Mouse (Mus musculus) MEL (cell line): ENCODE measurements at regions not wholly inside any gene's neighbourhood (a gene's known extent, or its start where the extent isn't known, plus 50 kb on each side); places are given as distances from the start of the nearest gene placed in this dataset.

Experiments
- DNase-seq: peaks from one replicate; pipeline ENCODE4 v3.0.0; 2011; ENCODE audit warnings: low read depth, low spot score
- H3K27ac ChIP-seq: 2 replicates; pipeline ENCODE4 v1.5.1; 2012; ENCODE audit warnings: low read depth, mild to moderate bottlenecking, control low read depth, low read length, moderate library complexity; ENCODE audit not compliant: control insufficient read depth
- H3K27me3 ChIP-seq, 2 experiments: fragments of 150-350 bp in 1 of 2; sonication (generic) in 1 of 2; 2 replicates each; pipeline ENCODE4 v1.6.1; 2012; ENCODE audit warnings: low read length in 2 of 2, mild to moderate bottlenecking in 2 of 2, improper control_type of control experiment in 1 of 2, moderate library complexity in 1 of 2; ENCODE audit not compliant: insufficient read depth in 2 of 2, control insufficient read depth in 1 of 2
- H3K36me3 ChIP-seq, 2 experiments: 2 replicates each; pipeline ENCODE4 v1.6.1; 2012 to 2014; ENCODE audit warnings: low read length in 2 of 2, improper control_type of control experiment in 1 of 2, inconsistent platforms in 1 of 2, mild to moderate bottlenecking in 1 of 2; ENCODE audit not compliant: insufficient read depth in 2 of 2, control insufficient read depth in 1 of 2
- H3K4me1 ChIP-seq, 2 experiments: fragments of 150-350 bp in 1 of 2; sonication (generic) in 1 of 2; 2 replicates each; pipeline ENCODE4 v1.6.1; 2012; ENCODE audit warnings: low read length in 2 of 2, improper control_type of control experiment in 1 of 2, mild to moderate bottlenecking in 1 of 2; ENCODE audit not compliant: insufficient read depth in 2 of 2, control insufficient read depth in 1 of 2
- H3K4me3 ChIP-seq, 2 experiments: fragments of 150-350 bp in 1 of 2; sonication (generic) in 1 of 2; 2 replicates each; pipeline ENCODE4 v1.5.1; 2012; ENCODE audit warnings: low read depth in 2 of 2, low read length in 2 of 2, mild to moderate bottlenecking in 2 of 2, moderate library complexity in 2 of 2, control low read depth in 1 of 2, improper control_type of control experiment in 1 of 2; ENCODE audit not compliant: control insufficient read depth in 1 of 2, insufficient read depth in 1 of 2
- H3K79me2 ChIP-seq: 2 replicates; pipeline ENCODE4 v1.6.1; 2012; ENCODE audit warnings: mild to moderate bottlenecking, low read length, moderate library complexity; ENCODE audit not compliant: control insufficient read depth, poor library complexity, insufficient read depth
- H3K9ac ChIP-seq: 2 replicates; pipeline ENCODE4 v1.6.1; 2012; ENCODE audit warnings: low read depth, mild to moderate bottlenecking, control low read depth, low read length, moderate library complexity; ENCODE audit not compliant: control insufficient read depth, poor library complexity, severe bottlenecking
- H3K9me3 ChIP-seq: fragments of 150-350 bp; sonication (generic); replicated peaks from 2 replicates; pipeline ENCODE4 v1.6.1; 2012; ENCODE audit warnings: mild to moderate bottlenecking, low read length, improper control_type of control experiment, moderate library complexity; ENCODE audit not compliant: insufficient read depth
- BHLHE40 ChIP-seq: IDR thresholded peaks from 2 replicates; pipeline ENCODE4 v1.6.1; 2012; ENCODE audit warnings: low read depth, mild to moderate bottlenecking, inconsistent platforms, low read length, improper control_type of control experiment, borderline replicate concordance
- CHD1 ChIP-seq: IDR thresholded peaks from 2 replicates; pipeline ENCODE4 v1.6.1; 2012; ENCODE audit warnings: low read depth, mild to moderate bottlenecking, inconsistent platforms, low read length, improper control_type of control experiment
- CHD2 ChIP-seq: IDR thresholded peaks from 2 replicates; pipeline ENCODE4 v1.6.1; 2011; ENCODE audit warnings: low read length, improper control_type of control experiment
- CTCF ChIP-seq, 3 experiments: IDR thresholded peaks in 2 of 3; conservative IDR thresholded peaks in 1 of 3; 2 replicates each; pipeline ENCODE4 v1.5.1; 2011 to 2012; ENCODE audit warnings: low read length in 3 of 3, low read depth in 2 of 3, mild to moderate bottlenecking in 2 of 3, improper control_type of control experiment in 1 of 3, inconsistent platforms in 1 of 3, mixed read lengths in 1 of 3, moderate library complexity in 1 of 3; ENCODE audit not compliant: control insufficient read depth in 1 of 3, insufficient read depth in 1 of 3, poor library complexity in 1 of 3, severe bottlenecking in 1 of 3
- E2F4 ChIP-seq: IDR thresholded peaks from 2 replicates; pipeline ENCODE4 v1.6.1; 2011; ENCODE audit warnings: low read depth, low read length, improper control_type of control experiment, borderline replicate concordance
- ELF1 ChIP-seq: IDR thresholded peaks from 2 replicates; pipeline ENCODE4 v1.6.1; 2014; ENCODE audit warnings: low read depth, mild to moderate bottlenecking, inconsistent platforms, low read length, improper control_type of control experiment, moderate library complexity
- GABPA ChIP-seq: IDR thresholded peaks from 2 replicates; pipeline ENCODE4 v1.6.1; 2012; ENCODE audit warnings: low read depth, mild to moderate bottlenecking, inconsistent platforms, low read length, improper control_type of control experiment, moderate library complexity
- GATA1 ChIP-seq: IDR thresholded peaks from 2 replicates; pipeline ENCODE4 v1.6.1; 2011; ENCODE audit warnings: low read depth, low read length, improper control_type of control experiment
- HCFC1 ChIP-seq: IDR thresholded peaks from 2 replicates; pipeline ENCODE4 v1.6.1; 2012; ENCODE audit warnings: low read depth, mild to moderate bottlenecking, inconsistent platforms, low read length, improper control_type of control experiment, moderate library complexity
- MAX ChIP-seq: IDR thresholded peaks from 2 replicates; pipeline ENCODE4 v1.6.1; 2011; ENCODE audit warnings: low read length, improper control_type of control experiment
- MAZ ChIP-seq: IDR thresholded peaks from 2 replicates; pipeline ENCODE4 v1.6.1; 2012; ENCODE audit warnings: low read depth, mild to moderate bottlenecking, inconsistent platforms, low read length, improper control_type of control experiment
- MXI1 ChIP-seq: IDR thresholded peaks from 2 replicates; pipeline ENCODE4 v1.6.1; 2011; ENCODE audit warnings: mild to moderate bottlenecking, low read depth, low read length, improper control_type of control experiment
- MYB ChIP-seq: IDR thresholded peaks from 2 replicates; pipeline ENCODE4 v1.6.1; 2011; ENCODE audit warnings: mild to moderate bottlenecking, low read depth, low read length, improper control_type of control experiment
- MYC ChIP-seq: IDR thresholded peaks from 2 replicates; pipeline ENCODE4 v1.6.1; 2011; ENCODE audit warnings: low read depth, mild to moderate bottlenecking, low read length, improper control_type of control experiment, moderate library complexity
- NELFE ChIP-seq: IDR thresholded peaks from 2 replicates; pipeline ENCODE4 v1.6.1; 2011; ENCODE audit warnings: low read depth, low read length, improper control_type of control experiment
- POLR2A ChIP-seq, 2 experiments: IDR thresholded peaks; 2 replicates each; pipeline ENCODE4 v1.6.1; 2011 to 2012; ENCODE audit warnings: low read length in 2 of 2, mild to moderate bottlenecking in 2 of 2, control low read depth in 1 of 2, improper control_type of control experiment in 1 of 2, low read depth in 1 of 2, moderate library complexity in 1 of 2; ENCODE audit not compliant: control insufficient read depth in 1 of 2, insufficient read depth in 1 of 2, poor library complexity in 1 of 2
- POLR2AphosphoS2 ChIP-seq: IDR thresholded peaks from 2 replicates; pipeline ENCODE4 v1.6.1; 2011; ENCODE audit warnings: low read length, improper control_type of control experiment
- POLR2AphosphoS5 ChIP-seq: IDR thresholded peaks from 2 replicates; pipeline ENCODE4 v1.6.1; 2012; ENCODE audit warnings: low read depth, borderline replicate concordance, mild to moderate bottlenecking, inconsistent platforms, low read length, moderate library complexity, mixed read lengths
- RAD21 ChIP-seq: IDR thresholded peaks from 2 replicates; pipeline ENCODE4 v1.6.1; 2011; ENCODE audit warnings: mild to moderate bottlenecking, low read depth, low read length, improper control_type of control experiment
- SMC3 ChIP-seq: IDR thresholded peaks from 2 replicates; pipeline ENCODE4 v1.6.1; 2011; ENCODE audit warnings: low read depth, low read length, improper control_type of control experiment
- TAL1 ChIP-seq: IDR thresholded peaks from 2 replicates; pipeline ENCODE4 v1.6.1; 2012; ENCODE audit warnings: mild to moderate bottlenecking, inconsistent platforms, low read length, moderate library complexity, mixed read lengths
- TBP ChIP-seq: IDR thresholded peaks from 2 replicates; pipeline ENCODE4 v1.8.0; 2011; ENCODE audit warnings: low read depth, low read length, improper control_type of control experiment
- UBTF ChIP-seq: IDR thresholded peaks from 2 replicates; pipeline ENCODE4 v1.6.1; 2012; ENCODE audit warnings: low read depth, mild to moderate bottlenecking, inconsistent platforms, low read length, improper control_type of control experiment, moderate library complexity, borderline replicate concordance; ENCODE audit not compliant: insufficient read depth
- USF2 ChIP-seq, 2 experiments: IDR thresholded peaks; 2 replicates each; pipeline ENCODE4 v1.6.1; 2011 to 2012; ENCODE audit warnings: improper control_type of control experiment in 2 of 2, low read length in 2 of 2, borderline replicate concordance in 1 of 2, inconsistent platforms in 1 of 2, low read depth in 1 of 2, mild to moderate bottlenecking in 1 of 2; ENCODE audit not compliant: insufficient read depth in 1 of 2
- ZC3H11A ChIP-seq: IDR thresholded peaks from 2 replicates; pipeline ENCODE4 v1.6.1; 2012; ENCODE audit warnings: low read depth, mild to moderate bottlenecking, inconsistent platforms, low read length, improper control_type of control experiment
- ZKSCAN1 ChIP-seq: IDR thresholded peaks from 2 replicates; pipeline ENCODE4 v1.6.1; 2012; ENCODE audit warnings: low read depth, mild to moderate bottlenecking, inconsistent platforms, low read length, improper control_type of control experiment, moderate library complexity
- ZMIZ1 ChIP-seq: IDR thresholded peaks from 2 replicates; pipeline ENCODE4 v1.6.1; 2012; ENCODE audit warnings: low read depth, mild to moderate bottlenecking, inconsistent platforms, low read length, improper control_type of control experiment, moderate library complexity
- ZNF384 ChIP-seq: IDR thresholded peaks from 2 replicates; pipeline ENCODE4 v1.6.1; 2012; ENCODE audit warnings: low read depth, mild to moderate bottlenecking, inconsistent platforms, low read length, improper control_type of control experiment

GRCm38 (mm10) chr11:84628111-84628510 lies 102.8 kb upstream of the Lhx1 start:
- H3K4me1 ChIP-seq, result no peaks in the 10 kb centered on the region
- H3K36me3 ChIP-seq, result no peaks in the 10 kb centered on the region
- no peak for DNase-seq
- no peak overlapping the region for H3K27ac ChIP-seq
- H3K9me3 ChIP-seq, result no peaks in the 10 kb centered on the region
- H3K9ac ChIP-seq, result no peak overlapping the region
- TF ChIP-seq UBTF, result no peak
- TF ChIP-seq ZKSCAN1, result no peak
- TF ChIP-seq E2F4, result no peak
- no peak for TF ChIP-seq POLR2A (IDR thresholded peaks at IDR 0.05; ENCODE audit: control insufficient read depth in 1 of 2, insufficient read depth in 1 of 2, low read depth in 1 of 2, low read length in 2 of 2, poor library complexity in 1 of 2)
- TF ChIP-seq MAX, result no peak
- TF ChIP-seq POLR2AphosphoS2, result no peak
- TF ChIP-seq RAD21, result no peak
- TF ChIP-seq GABPA, result no peak
- no peak for TF ChIP-seq CTCF (IDR thresholded peaks at IDR 0.05 in 2 of 3, conservative IDR thresholded peaks at IDR 0.05 in 1 of 3; ENCODE audit: control insufficient read depth in 1 of 3, insufficient read depth in 1 of 3, low read depth in 2 of 3, low read length in 3 of 3, poor library complexity in 1 of 3, severe bottlenecking in 1 of 3)
- TF ChIP-seq MXI1, result no peak
- no peak for TF ChIP-seq MYB
- no peak for TF ChIP-seq POLR2AphosphoS5
- TF ChIP-seq BHLHE40, result no peak
- TF ChIP-seq TAL1, result no peak
- no peak for TF ChIP-seq USF2 (IDR thresholded peaks at IDR 0.05; ENCODE audit: borderline replicate concordance in 1 of 2, insufficient read depth in 1 of 2, low read depth in 1 of 2, low read length in 2 of 2)
- TF ChIP-seq ZC3H11A, result no peak
- TF ChIP-seq SMC3, result no peak
- TF ChIP-seq ZNF384, result no peak
- TF ChIP-seq MYC, result no peak
- H3K4me3 ChIP-seq, result no peak overlapping the region
- no peaks in the 10 kb centered on the region for H3K79me2 ChIP-seq
- peaks cover 8 to 15% of the 10 kb centered on the region in 2 experiments for H3K27me3 ChIP-seq

GRCm38 (mm10) chr11:84627685-84628084 lies 102.3 kb upstream of the Lhx1 start:
- Histone ChIP-seq H3K27ac (no peak overlapping the region), H3K79me2 (no peaks in the 10 kb centered on the region), H3K36me3 (no peaks in the 10 kb centered on the region), H3K9ac (no peak overlapping the region), H3K4me3 (no peak overlapping the region), H3K9me3 (no peaks in the 10 kb centered on the region), H3K4me1 (no peaks in the 10 kb centered on the region), H3K27me3 (peaks cover 8 to 15% of the 10 kb centered on the region in 2 experiments)
- DNase-seq, result no peak
- TF ChIP-seq MAX (no peak), POLR2AphosphoS2 (no peak), GATA1 (no peak), MYB (no peak), HCFC1 (no peak), NELFE (no peak), CHD2 (no peak), ZMIZ1 (no peak), SMC3 (no peak), MAZ (no peak), CHD1 (no peak), POLR2A (IDR thresholded peaks at IDR 0.05; ENCODE audit: control insufficient read depth in 1 of 2, insufficient read depth in 1 of 2, low read depth in 1 of 2, low read length in 2 of 2, poor library complexity in 1 of 2) (no peak), ELF1 (no peak), ZKSCAN1 (no peak), CTCF (IDR thresholded peaks at IDR 0.05 in 2 of 3, conservative IDR thresholded peaks at IDR 0.05 in 1 of 3; ENCODE audit: control insufficient read depth in 1 of 3, insufficient read depth in 1 of 3, low read depth in 2 of 3, low read length in 3 of 3, poor library complexity in 1 of 3, severe bottlenecking in 1 of 3) (no peak), ZNF384 (no peak), TBP (no peak), GABPA (no peak)
